Mouse (Mus musculus) kidney, embryonic 16.5 days (tissue): Measurements from ENCODE around the gene Gm20721. TPM values are rescaled to one million over a fixed set of nuclear protein-coding genes. Genes with fewer than 3 reads are reported as not detected.
A peak's percentile ranks its signal among the peaks of the same experiment; 100 is the strongest.
"Not testable (repeated sequence)": the region's sequence is repeated elsewhere in the genome, so short reads cannot be mapped to it uniquely, and the experiment has no call there.

Source experiments
- ATAC-seq: fragments of 200-750 bp; cut with Nextera tagmentation; 2 replicates; pipeline ENCODE4 v1.8.0; 2017; ENCODE audit warnings: moderate TSS enrichment; ENCODE audit not compliant: low FRiP score, low TSS enrichment
- H3K27ac ChIP-seq: fragments of 300-500 bp; sonication (generic); 2 replicates; pipeline ENCODE4 v1.5.1; 2014; ENCODE audit warnings: low read length
- H3K27me3 ChIP-seq: fragments of 300-500 bp; sonication (generic); 2 replicates; pipeline ENCODE4 v1.6.1; 2014; ENCODE audit warnings: low read length, control low read depth, mixed read lengths; ENCODE audit not compliant: insufficient read depth
- H3K36me3 ChIP-seq: fragments of 300-500 bp; sonication (generic); 2 replicates; pipeline ENCODE4 v1.6.1; 2014; ENCODE audit warnings: low read length, control low read depth, mixed read lengths; ENCODE audit not compliant: insufficient read depth
- H3K4me1 ChIP-seq: fragments of 300-500 bp; sonication (generic); 2 replicates; pipeline ENCODE4 v1.6.1; 2014; ENCODE audit warnings: low read length, control low read depth, mixed read lengths; ENCODE audit not compliant: insufficient read depth
- H3K4me2 ChIP-seq: fragments of 300-500 bp; sonication (generic); replicated peaks from 2 replicates; pipeline ENCODE4 v1.6.1; 2014; ENCODE audit warnings: low read depth, low read length
- H3K4me3 ChIP-seq: fragments of 300-500 bp; sonication (generic); 2 replicates; pipeline ENCODE4 v1.5.1; 2014; ENCODE audit warnings: mild to moderate bottlenecking, low read length
- H3K9ac ChIP-seq: fragments of 300-500 bp; sonication (generic); replicated peaks from 2 replicates; pipeline ENCODE4 v1.6.1; 2014; ENCODE audit warnings: low read length
- H3K9me3 ChIP-seq: fragments of 300-500 bp; sonication (generic); 2 replicates; pipeline ENCODE4 v1.6.1; 2016; ENCODE audit warnings: low read length, control low read depth
- WGBS: fragments of 180-500 bp; shearing (Covaris S2); extraction: QIAGEN DNeasy Blood & Tissue Kit; methylation state at CpG from one replicate; pipeline ENCODE4 v1.1.7; 2014; 5-methylcytosine and 5-hydroxymethylcytosine counted together
- polyA plus RNA-seq: library from polyadenylated mRNA; unstranded; fragments of >200 nt; fragmentation: Nextera tagmentation; extraction: Ambion mirVana; gene quantifications from 2 replicates; pipeline ENCODE4 v1.2.1, GENCODE M21; 2015

The Gm20721 gene
- 18.2 and 28.2 TPM in 2 replicates for polyA plus RNA-seq

- WGBS, result 94% methylated on average over 5 of the region's 5 CpGs
- H3K27me3 ChIP-seq, result no peaks in the 10 kb centered on the region
- peaks cover 44% of the 10 kb centered on the region for H3K36me3 ChIP-seq
- ATAC-seq, result no peak
- no peak within 1 kb of the TSS for H3K4me2 ChIP-seq
- H3K4me1 ChIP-seq, result peaks cover 31% of the 10 kb centered on the region
- H3K9me3 ChIP-seq, result peaks cover 4% of the 10 kb centered on the region; the same call in 1 of the 2 replicates
- H3K4me3 ChIP-seq, result no peak within 1 kb of the TSS
- no peak within 1 kb of the TSS for H3K9ac ChIP-seq
- no peak within 1 kb of the TSS for H3K27ac ChIP-seq
Observed at GRCm38 (mm10) chr2:174346612-174346998, at the start of gene Gm20721. Gm20721 (minus strand) TSS chr2:174346712.

GRCm38 (mm10) chr2:174393383-174393782 lies 46.9 kb upstream of the Gm20721 start:
- Histone ChIP-seq H3K4me2 (no peak overlapping the region), H3K36me3 (no peaks in the 10 kb centered on the region), H3K9me3 (peaks cover 7% of the 10 kb centered on the region), H3K4me3 (no peak overlapping the region), H3K4me1 (no peaks in the 10 kb centered on the region), H3K27ac (no peak overlapping the region), H3K9ac (no peak overlapping the region), H3K27me3 (no peaks in the 10 kb centered on the region)
- WGBS, result 76% methylated on average over 5 of the region's 5 CpGs
- ATAC-seq, result no peak

GRCm38 (mm10) chr2:174392554-174392953 lies 46.0 kb upstream of the Gm20721 start:
- 83% methylated on average over 7 of the region's 9 CpGs for WGBS
- H3K27ac ChIP-seq, result no peak overlapping the region
- no peak for ATAC-seq
- no peaks in the 10 kb centered on the region for H3K27me3 ChIP-seq
- no peak overlapping the region for H3K4me3 ChIP-seq
- H3K4me2 ChIP-seq, result no peak overlapping the region
- peaks cover 7% of the 10 kb centered on the region for H3K9me3 ChIP-seq
- H3K9ac ChIP-seq, result no peak overlapping the region
- H3K36me3 ChIP-seq, result no peaks in the 10 kb centered on the region
- H3K4me1 ChIP-seq, result no peaks in the 10 kb centered on the region

- ATAC-seq, result no peak
- no peak overlapping the region for H3K9ac ChIP-seq
Observed at GRCm38 (mm10) chr2:174391936-174392335, 45.4 kb upstream of the Gm20721 start.

GRCm38 (mm10) chr2:174381021-174381420 lies 34.5 kb upstream of the Gm20721 start:
- no peaks in the 10 kb centered on the region for H3K9me3 ChIP-seq
- H3K4me1 ChIP-seq, result no peaks in the 10 kb centered on the region
- no peak overlapping the region for H3K4me2 ChIP-seq
- no peak overlapping the region for H3K27ac ChIP-seq
- H3K36me3 ChIP-seq, result no peaks in the 10 kb centered on the region
- H3K27me3 ChIP-seq, result no peaks in the 10 kb centered on the region
- WGBS, result 44% methylated on average over 9 of the region's 9 CpGs
- no peak for ATAC-seq
- H3K4me3 ChIP-seq, result no peak overlapping the region
- H3K9ac ChIP-seq, result no peak overlapping the region

More at GRCm38 (mm10) chr2:174391936-174392335, 45.4 kb upstream of the Gm20721 start:
- peaks cover 7% of the 10 kb centered on the region for H3K9me3 ChIP-seq
- H3K4me2 ChIP-seq, result no peak overlapping the region
- WGBS, result 88% methylated on average over 3 of the region's 3 CpGs
- no peak overlapping the region for H3K4me3 ChIP-seq
- no peaks in the 10 kb centered on the region for H3K36me3 ChIP-seq
- H3K27me3 ChIP-seq, result no peaks in the 10 kb centered on the region
- H3K27ac ChIP-seq, result no peak overlapping the region
- H3K4me1 ChIP-seq, result no peaks in the 10 kb centered on the region

- no peak for ATAC-seq
- H3K4me3 ChIP-seq, result no peak overlapping the region
- H3K9me3 ChIP-seq, result no peaks in the 10 kb centered on the region
- 85% methylated on average over 10 of the region's 10 CpGs for WGBS
- H3K27ac ChIP-seq, result no peak overlapping the region
- no peaks in the 10 kb centered on the region for H3K27me3 ChIP-seq
- H3K36me3 ChIP-seq, result no peaks in the 10 kb centered on the region
- no peak overlapping the region for H3K9ac ChIP-seq
- no peaks in the 10 kb centered on the region for H3K4me1 ChIP-seq
- H3K4me2 ChIP-seq, result no peak overlapping the region
Observed at GRCm38 (mm10) chr2:174366571-174366970, 20.1 kb upstream of the Gm20721 start.

GRCm38 (mm10) chr2:174359656-174360055 lies 13.1 kb upstream of the Gm20721 start:
- 81% methylated on average over 4 of the region's 4 CpGs for WGBS
- Histone ChIP-seq H3K4me1 (no peaks in the 10 kb centered on the region), H3K9ac (no peak overlapping the region), H3K4me3 (no peak overlapping the region), H3K36me3 (no peaks in the 10 kb centered on the region), H3K27me3 (no peaks in the 10 kb centered on the region), H3K9me3 (no peaks in the 10 kb centered on the region), H3K4me2 (no peak overlapping the region), H3K27ac (no peak overlapping the region)
- no peak for ATAC-seq

GRCm38 (mm10) chr2:174358516-174358915 lies 12.0 kb upstream of the Gm20721 start:
- H3K4me2 ChIP-seq, result no peak overlapping the region
- H3K27me3 ChIP-seq, result no peaks in the 10 kb centered on the region
- H3K4me1 ChIP-seq, result no peaks in the 10 kb centered on the region
- no peaks in the 10 kb centered on the region for H3K9me3 ChIP-seq
- WGBS, result 86% methylated on average over 4 of the region's 4 CpGs
- no peak overlapping the region for H3K9ac ChIP-seq
- no peaks in the 10 kb centered on the region for H3K36me3 ChIP-seq
- no peak overlapping the region for H3K4me3 ChIP-seq
- no peak for ATAC-seq
- H3K27ac ChIP-seq, result no peak overlapping the region

GRCm38 (mm10) chr2:174346999-174347668 lies 622 bp upstream of the Gm20721 start:
- H3K9ac ChIP-seq, H3K9me3 ChIP-seq, H3K27me3 ChIP-seq, H3K27ac ChIP-seq, H3K4me2 ChIP-seq, H3K4me3 ChIP-seq, ATAC-seq: not testable (repeated sequence)
- 98% methylated on average over 2 of the region's 2 CpGs for WGBS
- H3K36me3 ChIP-seq, result peaks cover 40% of the 10 kb centered on the region
- peaks cover 26% of the 10 kb centered on the region for H3K4me1 ChIP-seq

- 90% methylated on average over 16 of the region's 16 CpGs for WGBS
- H3K9me3 ChIP-seq, result peaks cover 4% of the 10 kb centered on the region; the same call in 1 of the 2 replicates
- ATAC-seq, result no peak
- H3K4me2 ChIP-seq, result no peak overlapping the region
- H3K36me3 ChIP-seq, result peaks cover 44% of the 10 kb centered on the region
- H3K9ac ChIP-seq, result no peak overlapping the region
- no peaks in the 10 kb centered on the region for H3K27me3 ChIP-seq
- H3K27ac ChIP-seq, result peak overlapping the region; percentile 90
- H3K4me3 ChIP-seq, result no peak overlapping the region
- H3K4me1 ChIP-seq, result peaks cover 47% of the 10 kb centered on the region
Observed at GRCm38 (mm10) chr2:174344996-174345395, 1.5 kb downstream of the Gm20721 start.
